Mouse (Mus musculus) left cerebral cortex, adult 18-20 months (tissue): ENCODE results near the gene Gm45837. TPM values are rescaled to one million over a fixed set of nuclear protein-coding genes. Genes with fewer than 3 reads are reported as not detected.
A peak's percentile ranks its signal among the peaks of the same experiment; 100 is the strongest.

Experiments
- DNase-seq, 2 experiments: peaks; one replicate each; pipeline ENCODE4 v3.0.0; 2021 to 2022; ENCODE audit warnings: low spot score in 2 of 2, mixed read lengths in 1 of 2
- total RNA-seq, 2 experiments: library from RNA; stranded (reverse); gene quantifications; 2 replicates each; pipeline ENCODE4 v1.2.3; 2021

The Gm45837 gene
- total RNA-seq, 2 experiments from 2014 or later, result 1.3 TPM; not detected in 1

DNA sequence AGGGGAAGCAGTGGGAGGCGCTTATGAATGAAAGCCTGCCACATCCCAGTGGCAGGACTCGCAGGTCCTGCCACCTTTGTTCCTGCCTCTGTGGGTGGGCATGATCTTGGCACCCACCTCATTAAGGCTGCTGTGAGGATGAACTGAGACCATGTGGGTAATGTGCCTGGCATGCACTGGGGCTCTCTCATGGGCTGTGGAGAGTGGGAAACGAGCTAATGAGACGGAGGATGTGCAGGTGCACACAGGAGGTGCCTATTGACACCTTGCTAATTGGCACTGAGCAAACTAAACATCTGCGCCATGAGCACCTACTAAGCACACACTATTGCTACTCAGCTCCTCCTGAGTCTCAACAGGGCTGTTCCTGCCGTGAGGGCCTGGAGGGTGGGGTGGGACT lies 24.4 kb downstream of the Gm45837 start:
- DNase-seq, result no peak

DNA sequence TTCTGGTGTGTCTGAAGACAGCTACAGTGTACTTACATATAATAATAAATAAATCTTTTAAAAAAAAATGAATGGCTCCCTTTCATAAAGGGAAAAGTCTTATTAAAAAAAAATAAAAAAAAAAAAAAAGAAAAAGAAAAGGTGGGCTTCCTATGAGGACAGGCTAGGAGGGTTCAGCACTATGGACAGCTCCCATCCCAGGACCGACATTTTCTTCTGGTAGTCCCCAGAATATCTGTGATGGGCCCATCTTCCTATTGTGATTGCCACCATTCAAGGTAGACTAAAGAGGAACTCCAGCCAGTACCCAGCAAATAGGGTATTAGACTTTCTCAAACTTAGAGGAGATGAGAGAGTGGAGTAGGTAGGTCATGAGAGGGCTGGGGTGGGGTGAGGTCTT lies 27.2 kb downstream of the Gm45837 start:
- no peak for DNase-seq

DNA sequence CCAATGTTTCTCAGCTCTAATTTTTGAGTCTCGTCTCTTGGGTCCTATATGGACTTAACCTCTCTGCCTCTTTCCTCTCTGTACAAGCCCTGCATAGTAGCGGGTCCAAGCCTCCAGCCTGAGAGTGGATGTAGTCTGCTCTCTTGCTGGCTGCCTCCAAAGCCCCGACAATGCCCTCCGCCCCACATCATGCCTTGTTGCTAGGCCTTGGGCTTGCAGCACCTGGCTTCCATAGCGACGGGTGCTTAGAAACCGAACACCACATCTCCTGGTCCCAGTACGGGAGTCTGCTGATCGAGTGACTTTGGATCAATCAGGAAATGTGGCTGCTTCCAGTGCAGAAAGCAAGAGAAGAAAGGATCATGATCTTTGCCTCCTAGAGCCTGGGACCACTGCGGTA lies 32.4 kb downstream of the Gm45837 start:
- no peak for DNase-seq

DNA sequence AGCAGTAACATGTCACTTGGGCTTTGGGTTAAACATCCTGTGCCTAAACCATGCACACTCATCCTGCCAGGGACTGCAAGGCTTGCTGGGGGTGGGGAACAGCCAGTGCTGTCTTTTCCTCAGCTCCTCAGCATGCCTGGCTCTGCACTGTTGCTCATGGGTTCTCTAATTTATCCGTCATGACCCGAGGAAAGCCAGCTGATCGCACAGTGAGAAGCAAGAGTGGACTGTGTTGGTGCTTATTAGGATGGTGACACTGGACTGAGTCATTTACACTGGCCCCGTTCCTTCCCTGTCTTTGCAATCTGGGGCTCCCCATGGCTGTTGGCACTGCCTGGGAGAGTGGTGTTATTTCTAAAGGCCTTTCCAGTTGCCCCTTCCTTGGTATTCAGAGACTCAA lies 33.5 kb downstream of the Gm45837 start:
- DNase-seq, result no peak

DNA sequence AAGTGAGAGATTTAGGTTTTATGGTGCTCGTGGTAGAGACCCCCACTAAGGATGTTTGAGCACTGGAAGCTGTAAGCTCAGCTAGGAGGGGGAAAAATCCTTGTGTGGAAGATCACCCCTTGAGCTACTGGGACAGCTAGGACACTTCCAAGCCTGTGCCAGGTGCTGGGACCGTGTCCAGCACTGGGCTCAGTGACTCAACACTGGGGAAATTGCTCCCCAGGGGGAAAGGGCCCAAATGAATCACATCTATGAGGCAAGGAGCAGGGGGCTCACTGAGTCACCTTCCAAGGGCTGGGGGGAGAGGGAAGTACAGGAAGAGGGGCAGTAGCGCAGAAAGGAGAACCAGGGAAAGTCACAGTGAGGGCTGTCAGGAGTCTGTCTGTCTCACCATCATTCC lies 39.2 kb downstream of the Gm45837 start:
- DNase-seq, result no peak

DNA sequence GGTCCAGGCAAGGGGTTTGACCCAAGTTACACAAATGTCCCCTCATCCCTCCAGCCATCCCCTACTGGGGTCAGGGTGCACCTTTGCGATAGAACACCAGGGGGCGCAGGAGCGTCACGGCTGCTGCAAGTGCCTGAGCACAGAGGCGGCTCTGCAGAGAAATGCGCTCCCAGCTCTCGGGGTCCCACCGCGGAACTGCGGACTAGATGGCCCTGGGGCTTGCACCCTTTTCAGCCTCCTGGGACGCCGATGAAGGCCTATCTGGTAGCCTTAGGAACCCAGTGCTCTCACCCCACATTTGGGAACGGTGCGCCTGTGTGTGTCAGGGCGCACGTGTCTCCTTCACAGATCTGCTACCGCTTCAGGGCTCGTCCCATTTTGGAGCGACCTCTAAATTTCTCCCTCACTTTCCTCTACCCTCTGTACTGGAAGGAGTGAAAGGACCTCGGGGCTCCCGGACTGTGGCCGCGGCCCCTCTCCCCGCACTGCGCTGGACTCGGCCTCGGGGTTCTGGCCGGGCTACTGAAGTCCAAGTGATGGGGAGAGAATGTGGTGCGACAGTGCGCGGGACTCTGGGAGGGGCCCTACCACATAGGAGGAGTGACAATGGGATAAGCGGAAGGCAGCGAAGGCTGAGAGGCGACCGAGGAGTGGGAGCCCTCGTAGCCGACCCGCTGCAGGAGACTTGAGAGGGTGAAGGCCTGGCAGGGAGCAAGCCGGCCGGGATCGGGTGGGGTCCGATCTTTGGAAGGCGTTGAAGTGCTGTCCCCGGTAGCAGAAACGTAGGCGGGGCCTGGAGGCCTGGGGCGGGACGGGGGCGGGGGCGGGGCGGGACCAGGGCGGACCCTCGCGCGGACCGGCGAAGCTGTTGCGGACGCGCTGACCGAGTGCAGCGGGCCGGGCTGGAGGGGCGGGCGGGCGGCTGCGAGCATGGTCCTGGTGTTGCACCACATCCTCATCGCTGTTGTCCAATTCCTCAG lies 40.0 kb downstream of the Gm45837 start:
- DNase-seq, result peak; percentile 88 to 97

DNA sequence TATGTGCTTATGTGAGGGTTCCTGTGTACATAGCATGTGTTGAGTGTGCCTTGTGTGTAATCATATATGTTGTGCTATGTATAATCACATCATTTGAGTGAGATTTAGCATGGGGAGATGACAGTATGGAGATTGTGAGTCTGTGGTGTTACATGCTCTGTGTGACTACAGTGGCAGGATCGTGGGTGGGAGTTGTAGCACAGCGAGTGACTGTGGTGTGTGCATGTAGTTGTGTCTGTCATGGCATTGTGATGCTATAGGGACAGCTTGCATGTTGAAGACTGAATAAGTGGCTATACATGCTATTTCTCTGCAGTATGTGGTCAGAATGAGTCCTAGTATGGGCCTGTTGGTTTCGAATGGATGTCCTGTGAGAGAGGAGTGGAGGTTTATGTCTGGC lies 42.0 kb downstream of the Gm45837 start:
- DNase-seq, result no peak

DNA sequence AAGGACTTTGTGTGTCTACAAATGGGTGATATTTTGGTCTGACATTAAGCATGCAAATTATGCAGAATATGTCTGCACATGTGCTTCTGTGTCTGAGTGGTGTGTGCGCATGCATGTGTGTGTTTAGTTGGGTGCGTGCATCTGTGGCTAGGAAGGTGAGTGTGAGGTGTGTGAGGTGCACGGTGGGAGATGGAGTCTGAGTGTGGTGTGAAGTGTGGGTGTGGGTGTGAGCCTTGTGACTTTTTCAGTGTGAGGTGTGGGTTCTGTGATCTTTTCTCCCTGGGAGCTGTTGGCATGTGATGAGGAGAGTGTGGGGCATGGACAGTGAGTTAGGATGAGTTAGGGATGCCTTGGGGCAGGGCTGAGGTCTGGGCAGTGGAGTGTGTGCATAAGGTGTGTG lies 42.6 kb downstream of the Gm45837 start:
- DNase-seq, result no peak

DNA sequence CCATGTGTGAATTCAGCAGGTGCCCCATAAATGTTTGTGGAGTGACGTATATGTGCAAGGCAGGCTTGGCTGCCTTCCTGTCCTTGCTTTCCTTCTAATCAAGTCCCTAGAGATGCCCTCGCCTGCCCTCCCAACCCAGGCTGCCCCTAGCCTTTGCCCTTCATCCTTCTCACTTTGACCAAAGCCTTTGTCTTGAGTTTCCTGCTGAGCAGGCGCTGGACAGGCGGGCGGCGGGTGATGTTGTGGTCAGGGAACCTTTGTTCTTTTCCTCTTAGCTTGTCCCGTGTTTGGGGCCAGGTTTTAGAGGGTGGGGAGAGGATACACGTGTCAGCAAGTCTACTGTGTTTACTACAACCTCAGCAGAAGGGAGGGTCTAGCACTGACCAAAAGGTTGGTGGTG lies 43.0 kb downstream of the Gm45837 start:
- no peak for DNase-seq

DNA sequence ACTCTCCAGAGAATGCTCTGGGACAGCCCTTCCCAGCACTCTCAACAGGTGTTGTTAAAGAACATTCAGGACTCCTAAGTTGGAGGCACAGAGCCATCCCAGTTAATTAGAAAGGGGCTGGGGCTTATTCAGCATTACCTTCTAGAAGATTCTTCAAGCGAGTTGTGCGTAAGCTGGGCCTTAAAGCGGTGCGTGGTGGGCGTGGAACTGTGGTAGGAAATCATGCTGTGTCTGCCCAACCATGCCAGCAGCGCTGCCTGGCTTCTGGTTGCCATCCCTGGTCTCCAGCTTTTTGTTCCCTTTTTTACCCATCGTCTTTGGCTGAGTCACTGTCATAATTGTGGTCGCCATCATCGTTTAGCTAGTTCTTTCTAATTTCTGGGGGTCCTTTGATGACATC lies 43.8 kb downstream of the Gm45837 start:
- DNase-seq, result no peak

DNA sequence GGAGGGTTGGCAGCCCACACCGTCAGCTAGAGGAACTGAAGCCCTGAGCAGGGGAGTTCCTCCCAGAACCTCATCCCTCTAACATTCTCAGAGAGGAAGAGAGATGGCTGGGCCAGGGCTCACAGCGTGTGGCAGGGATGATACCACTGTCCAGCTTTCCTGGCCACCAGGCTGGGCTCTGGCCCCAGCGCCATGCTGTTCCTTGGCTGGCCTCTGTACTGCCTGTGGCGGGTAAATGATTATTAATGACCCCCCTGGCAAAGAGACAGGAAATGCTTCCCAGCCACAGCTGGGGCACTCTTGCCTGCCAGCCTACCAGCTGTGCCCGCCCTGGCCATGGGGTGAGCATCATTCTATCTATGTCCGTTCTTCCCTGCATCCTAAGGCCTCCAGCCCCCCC lies 44.5 kb downstream of the Gm45837 start:
- no peak for DNase-seq

DNA sequence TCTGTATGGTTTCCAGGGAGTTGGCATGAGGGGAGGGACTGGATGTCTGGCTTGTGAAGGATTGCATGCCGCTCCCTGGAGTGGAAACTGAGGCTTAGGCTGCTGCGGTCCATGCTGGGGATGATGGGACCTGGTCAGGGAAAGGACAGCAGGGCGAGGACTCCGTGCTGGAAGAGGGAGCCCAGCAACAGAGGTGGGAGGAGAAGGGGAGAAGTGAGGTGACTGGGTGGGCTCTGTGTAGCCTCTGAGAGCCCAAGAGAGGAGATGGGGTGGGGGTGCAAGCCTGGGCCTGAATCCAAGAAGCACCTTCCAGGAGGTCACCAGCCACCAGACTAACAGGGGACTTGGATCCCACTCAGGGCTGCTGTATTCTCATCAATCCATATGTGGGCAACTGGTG lies 45.6 kb downstream of the Gm45837 start:
- no peak for DNase-seq

DNA sequence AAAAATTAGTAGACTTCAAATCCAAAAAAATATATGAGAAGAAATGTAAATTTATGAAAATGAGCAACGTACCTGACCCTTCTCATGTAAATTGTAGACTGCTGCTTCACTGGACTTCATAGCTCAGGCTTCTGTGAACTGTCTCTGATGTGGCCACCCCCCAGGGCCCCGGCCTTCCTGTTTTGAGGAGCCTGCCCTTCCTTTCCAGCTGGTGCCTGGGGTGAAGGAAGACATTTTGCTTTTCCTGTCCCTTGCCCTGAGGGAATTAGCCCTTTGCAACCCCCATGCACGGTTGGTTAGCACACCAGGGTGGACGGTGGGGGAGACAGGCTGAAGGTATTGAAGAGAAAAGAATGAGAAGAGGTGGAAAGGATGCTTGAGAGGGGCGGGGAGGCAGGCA lies 46.1 kb downstream of the Gm45837 start:
- no peak for DNase-seq

DNA sequence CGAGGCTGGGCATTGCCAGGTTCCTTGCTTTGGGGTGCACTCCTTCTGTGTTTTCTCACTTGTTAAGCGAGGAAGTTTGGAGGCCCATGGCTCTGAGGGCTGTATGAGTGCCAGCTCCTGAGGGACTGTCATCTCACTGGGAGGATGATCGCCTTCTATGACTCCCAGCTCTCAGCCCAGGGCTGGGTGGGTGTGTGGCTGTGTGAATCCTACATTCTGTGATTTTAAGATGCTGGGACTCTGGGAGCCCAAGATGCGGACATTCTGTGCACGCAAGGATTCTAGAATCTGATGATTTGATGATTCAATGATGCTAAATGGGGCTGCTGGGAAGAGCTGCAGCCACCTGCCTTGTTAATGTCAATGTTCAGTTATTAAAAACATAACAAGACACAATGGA lies 46.6 kb downstream of the Gm45837 start:
- DNase-seq, result peak; percentile 71 to 77

DNA sequence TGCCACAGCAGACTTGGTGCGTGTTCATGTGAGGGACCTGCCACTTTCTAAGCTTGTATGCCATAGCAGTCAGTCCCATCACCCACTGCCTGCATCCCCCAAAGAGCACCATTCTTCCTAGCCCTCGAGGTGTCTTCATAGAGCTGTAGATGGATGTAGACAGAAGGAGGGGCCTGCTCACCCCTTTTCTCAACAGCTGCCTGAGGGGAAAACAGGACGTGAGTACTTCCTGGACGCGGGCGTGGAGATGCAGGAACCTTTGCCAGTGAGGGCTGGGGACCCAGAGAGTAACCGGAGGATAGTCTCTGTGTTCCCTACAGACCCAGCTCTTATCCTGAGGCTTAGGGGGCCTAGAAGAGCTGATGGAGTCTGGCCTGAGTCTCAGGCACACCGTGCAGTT lies 47.1 kb downstream of the Gm45837 start:
- no peak for DNase-seq

DNA sequence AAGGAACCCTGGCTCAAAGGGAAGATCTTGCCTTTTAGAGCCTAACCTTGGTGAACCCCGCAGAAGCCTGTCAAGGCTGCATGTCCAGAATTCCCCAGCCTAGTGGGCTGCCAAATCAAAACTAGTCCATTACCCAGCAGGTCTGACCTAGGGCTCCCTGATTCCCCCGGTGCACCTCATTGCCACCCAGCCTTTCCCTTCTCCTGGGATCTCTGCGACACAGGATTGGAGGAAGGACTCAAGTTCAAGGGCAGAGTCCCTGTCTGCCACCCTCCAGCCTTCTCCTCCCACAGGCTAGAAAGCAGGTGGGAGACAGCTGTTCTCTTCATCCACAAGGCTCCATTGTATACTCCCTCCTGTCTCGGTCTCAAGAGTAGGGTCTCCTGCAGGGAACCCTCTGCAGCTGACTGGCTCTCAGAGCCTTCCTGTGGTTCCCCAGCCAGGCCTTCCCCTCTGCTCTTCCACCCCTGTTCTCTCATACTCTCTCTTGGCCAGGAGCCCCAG lies 47.6 kb downstream of the Gm45837 start:
- DNase-seq, result no peak

DNA sequence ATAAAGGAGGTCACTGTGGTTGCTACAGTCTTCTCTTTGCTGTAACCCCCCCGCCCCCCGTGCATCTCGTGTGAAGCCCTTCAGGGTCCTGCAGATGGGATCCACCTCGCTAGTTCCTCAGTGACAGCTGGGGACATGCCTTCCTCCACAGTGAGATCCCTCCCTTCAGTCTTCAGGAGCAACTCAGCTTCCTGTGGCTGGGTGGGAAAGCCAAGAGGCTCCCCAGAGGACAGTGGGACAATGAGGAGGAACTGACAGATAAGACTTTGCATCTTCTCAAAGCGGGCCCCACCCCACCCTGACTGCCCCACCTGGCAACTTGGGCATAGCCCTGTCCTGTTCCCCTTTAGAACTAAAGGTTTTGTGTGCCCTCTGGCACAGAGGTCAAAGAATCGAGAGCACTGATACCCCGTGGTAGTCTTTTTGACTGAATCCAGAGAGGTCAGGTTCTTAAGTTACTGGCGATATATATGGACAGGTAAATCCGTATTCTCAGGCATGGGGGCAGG lies 48.7 kb downstream of the Gm45837 start:
- no peak for DNase-seq

DNA sequence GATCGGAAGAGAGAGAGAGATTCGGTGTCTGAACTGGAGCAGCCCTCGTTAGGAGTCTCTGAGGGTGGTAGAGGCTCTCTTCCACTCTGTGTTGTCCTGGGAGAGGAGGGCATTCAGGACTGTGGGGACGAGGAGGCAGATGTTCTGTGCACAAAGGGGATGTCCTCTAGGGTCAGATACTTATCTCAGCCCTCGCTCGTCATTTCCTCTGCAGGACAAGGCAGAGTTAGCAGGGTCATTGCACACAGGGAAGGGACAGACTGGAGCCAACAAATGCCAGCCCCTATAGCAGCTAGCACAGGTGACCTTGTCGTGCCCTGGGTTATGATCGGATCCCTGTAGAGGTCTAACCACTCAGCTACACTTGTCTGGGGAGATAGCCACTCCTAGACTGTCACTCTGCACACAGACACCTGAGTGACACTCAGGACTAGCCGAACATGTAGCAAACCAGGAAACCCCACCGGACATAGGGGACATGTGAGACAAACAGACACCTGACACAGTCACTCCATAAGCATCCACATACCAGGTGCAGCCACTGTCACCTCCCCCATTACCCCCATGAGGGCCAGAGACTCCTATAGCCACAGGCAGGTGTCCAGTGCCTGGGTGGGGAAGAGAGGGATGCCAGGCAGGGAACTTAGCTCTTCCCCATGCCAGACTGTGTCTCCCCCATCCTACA lies 49.4 kb downstream of the Gm45837 start:
- no peak for DNase-seq

DNA sequence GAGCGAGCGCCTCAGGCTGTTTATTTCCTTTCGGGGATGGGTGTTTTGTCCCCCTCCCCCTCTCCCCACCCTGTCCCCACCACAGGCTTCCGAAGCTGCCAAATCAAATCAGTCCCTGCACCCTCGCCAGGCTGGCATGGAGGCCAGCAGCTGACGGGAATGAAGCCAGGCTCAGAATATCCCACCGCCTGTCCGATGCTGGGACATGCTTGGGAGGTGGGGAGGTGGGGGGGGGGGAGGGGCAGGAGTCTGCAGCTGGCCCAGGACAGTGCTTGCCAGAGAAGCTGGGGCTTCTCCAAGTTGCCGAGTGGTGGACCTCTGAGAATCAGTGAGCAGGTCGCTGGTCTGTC lies 49.9 kb downstream of the Gm45837 start:
- DNase-seq, result no peak

DNA sequence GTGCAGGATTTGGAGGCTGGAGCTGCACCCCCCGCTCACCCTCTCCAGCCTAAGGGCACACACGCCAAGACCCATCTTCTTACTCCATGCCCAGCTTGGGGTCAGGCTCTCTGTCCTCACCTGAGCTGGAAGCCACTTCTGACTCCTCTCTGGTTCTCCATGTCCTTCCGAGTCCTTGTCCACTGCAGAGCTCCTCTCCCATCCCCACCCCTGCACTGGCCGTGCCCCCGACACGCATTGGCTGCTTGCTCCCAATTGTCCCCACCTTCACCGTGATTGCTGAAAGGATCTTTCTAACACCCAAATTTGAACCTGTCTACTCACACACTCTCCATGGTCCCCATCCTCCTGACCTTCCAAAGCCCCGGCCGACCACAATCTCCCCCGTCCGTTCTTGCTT lies 50.9 kb downstream of the Gm45837 start:
- DNase-seq, result no peak

DNA sequence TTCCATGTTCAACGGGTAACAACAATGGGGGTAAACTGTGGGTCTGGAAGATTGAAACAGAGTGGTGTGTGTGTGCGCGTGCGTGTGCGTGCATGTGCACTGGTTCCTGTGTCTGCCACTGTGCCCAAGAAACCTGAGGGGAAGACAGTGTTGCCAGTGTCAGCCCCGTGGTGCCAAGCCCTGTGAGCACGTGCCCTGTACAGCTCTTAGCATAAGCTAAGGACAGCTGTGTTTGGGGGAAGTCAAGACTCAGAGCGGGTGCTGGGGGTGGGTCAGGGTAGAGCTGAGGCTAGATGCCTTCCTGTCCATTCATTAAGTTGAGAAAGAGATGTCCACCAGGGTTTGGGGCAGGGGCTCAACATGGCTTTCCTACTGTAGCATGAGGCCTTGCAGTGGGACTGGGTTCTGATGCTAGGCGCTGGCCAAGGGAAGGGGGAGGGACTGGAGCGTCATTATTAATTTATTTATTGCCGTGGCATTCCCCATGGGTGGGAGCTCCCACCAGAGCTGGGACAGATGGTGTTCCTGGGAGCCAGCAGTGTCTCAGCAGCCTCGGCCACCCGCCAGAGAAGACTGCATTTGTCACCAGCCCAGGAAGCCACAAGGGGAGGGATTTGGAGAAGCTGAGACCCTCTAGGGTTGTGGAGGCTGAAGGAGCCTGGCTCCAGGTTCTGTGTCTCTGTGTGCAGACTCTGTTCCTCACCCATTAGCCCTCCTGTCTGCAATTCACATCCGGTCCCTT lies 51.8 kb downstream of the Gm45837 start:
- DNase-seq, result peak; percentile 67 to 70
